Mouse (Mus musculus) layer of hippocampus, adult 2 months (tissue): ENCODE results near the gene Vmn1r212. TPM values are rescaled to one million over a fixed set of nuclear protein-coding genes. Genes with fewer than 3 reads are reported as not detected.
"Not testable (repeated sequence)": the region's sequence is repeated elsewhere in the genome, so short reads cannot be mapped to it uniquely, and the experiment has no call there.

Experiments used
- DNase-seq, 2 experiments: peaks; one replicate each; pipeline ENCODE4 v3.0.0; 2022; ENCODE audit warnings: low spot score in 2 of 2
- H3K27ac ChIP-seq: fragments of 200-600 bp; 2 replicates; pipeline ENCODE4 v1.8.1; 2022
- H3K4me3 ChIP-seq: fragments of 200-600 bp; 2 replicates; pipeline ENCODE4 v1.8.1; 2022; ENCODE audit warnings: mild to moderate bottlenecking
- CTCF ChIP-seq: fragments of 200-600 bp; conservative IDR thresholded peaks from 2 replicates; pipeline ENCODE4 v1.8.1; 2022; ENCODE audit warnings: antibody characterized with exemption, mild to moderate bottlenecking, moderate library complexity
- long read RNA-seq, 2 experiments: library from polyadenylated mRNA; stranded (forward); transcript quantifications; one replicate each; pipeline ENCODE4 v2.0.0; 2021; ENCODE audit warnings: borderline mapping rate in 2 of 2
- total RNA-seq, 2 experiments: library from RNA; stranded (reverse); gene quantifications; 2 replicates each; pipeline ENCODE4 v1.2.3; 2021

Vmn1r212 gene
- not detected for total RNA-seq
- long read RNA-seq, experiment 1 = 0 reads
- long read RNA-seq, experiment 2 = 0 reads

DNA sequence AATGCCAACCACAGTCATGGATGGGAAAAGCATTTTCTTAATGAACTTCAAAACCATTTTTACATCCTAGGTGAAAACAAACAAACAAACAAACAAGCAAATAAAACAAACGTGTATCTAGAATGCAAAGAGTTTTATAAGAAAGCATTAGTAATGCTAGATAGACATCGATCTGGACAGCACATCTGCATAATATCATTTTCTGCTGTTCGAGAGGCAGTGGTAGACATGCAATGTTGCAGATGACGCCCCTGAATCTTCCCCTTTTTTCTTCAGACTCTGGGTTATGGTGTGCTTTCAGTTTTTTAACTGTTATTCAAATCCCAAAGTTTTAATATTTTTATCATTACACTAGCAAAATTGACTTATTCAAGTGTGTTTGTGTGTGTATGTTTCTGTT, at the start of gene Vmn1r212:
Vmn1r212 (minus strand) TSS at position 101 of the 400 bp plus-strand sequence.
- no peak for DNase-seq
- H3K4me3 ChIP-seq = no peak within 1 kb of the TSS
- TF ChIP-seq CTCF = no peak
- no peak within 1 kb of the TSS for H3K27ac ChIP-seq

GRCm38 (mm10) chr13:22879257-22879656, 4.7 kb downstream of the Vmn1r212 start:
- TF ChIP-seq CTCF = peak; percentile 24
- no peak overlapping the region for H3K27ac ChIP-seq

GRCm38 (mm10) chr13:22857461-22857860, 26.5 kb downstream of the Vmn1r212 start, which contains the start of gene Vmn1r211:
Gene Vmn1r211, minus strand, starts transcription at chr13:22857561.
- H3K4me3 ChIP-seq = no peak within 1 kb of the TSS
- no peak for DNase-seq
- H3K27ac ChIP-seq = no peak within 1 kb of the TSS
- TF ChIP-seq CTCF = no peak

More at GRCm38 (mm10) chr13:22879257-22879656, 4.7 kb downstream of the Vmn1r212 start:
- DNase-seq = no peak
- H3K4me3 ChIP-seq = no peak overlapping the region

DNA sequence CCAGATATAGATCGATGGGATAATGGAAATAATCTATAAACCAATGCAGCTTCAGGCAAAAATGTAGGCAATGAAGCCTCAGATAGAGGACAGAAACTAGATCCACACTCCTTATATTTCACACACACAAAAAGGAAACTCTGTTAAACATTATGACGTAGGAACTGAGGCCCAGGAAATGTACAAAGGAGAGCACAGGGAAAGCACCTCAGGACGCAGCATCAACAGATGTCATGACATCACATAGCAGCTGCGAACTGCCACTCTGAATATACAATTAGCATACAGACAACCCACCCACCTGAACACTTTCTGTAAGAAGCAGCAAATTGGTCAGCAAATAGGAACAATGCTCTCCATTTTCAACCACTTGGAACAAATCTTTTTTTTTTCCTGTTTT, 29.2 kb downstream of the Vmn1r212 start:
- Histone ChIP-seq H3K4me3 (no peak overlapping the region), H3K27ac (no peak overlapping the region)
- no peak for TF ChIP-seq CTCF
- no peak for DNase-seq

DNA sequence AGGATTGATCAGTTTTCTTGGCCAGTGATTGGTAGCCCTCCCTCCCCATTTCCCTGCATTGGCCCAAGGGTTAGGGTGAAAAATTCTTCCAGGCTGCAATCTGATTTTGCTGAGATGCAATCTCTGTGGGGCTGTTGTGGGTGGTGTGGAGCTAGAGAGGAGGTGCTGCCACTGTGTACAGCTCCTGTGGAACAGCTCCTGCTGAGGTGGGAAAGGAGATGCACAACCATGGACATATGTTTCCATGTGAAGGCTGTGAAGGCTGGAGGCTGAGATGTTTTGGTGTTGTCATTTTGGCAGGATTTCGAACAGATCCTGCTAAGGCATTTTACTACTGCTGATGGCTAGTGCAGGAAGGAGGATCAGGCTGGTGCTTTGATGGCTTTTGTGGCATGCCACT, 37.2 kb downstream of the Vmn1r212 start:
- H3K4me3 ChIP-seq = no peak overlapping the region
- no peak overlapping the region for H3K27ac ChIP-seq
- DNase-seq = no peak
- no peak for TF ChIP-seq CTCF

GRCm38 (mm10) chr13:22844304-22844703, 39.7 kb downstream of the Vmn1r212 start:
- H3K27ac ChIP-seq, DNase-seq, H3K4me3 ChIP-seq: not testable (repeated sequence)

Other genes with a start within 250 kb of the Vmn1r212 start
- under 1 TPM in 1 of 2 experiments, not detected in 1; 0.07 TPM for gene Vmn1r207-ps, start 154.6 kb downstream of the Vmn1r212 start, total RNA-seq
- gene Vmn1r208, start 106.8 kb downstream of the Vmn1r212 start, total RNA-seq = not detected
- gene Vmn1r209, start 74.5 kb downstream of the Vmn1r212 start, total RNA-seq = not detected
- gene Vmn1r210, start 52.9 kb downstream of the Vmn1r212 start, total RNA-seq = not detected
- gene Vmn1r211, start 26.6 kb downstream of the Vmn1r212 start, total RNA-seq = not detected
- gene Vmn1r213, start 123.5 kb upstream of the Vmn1r212 start, total RNA-seq = not detected
- gene Vmn1r214, start 146.2 kb upstream of the Vmn1r212 start, total RNA-seq = not detected
- gene Vmn1r215, start 183.8 kb upstream of the Vmn1r212 start, total RNA-seq = not detected
- not detected for gene Vmn1r217, start 234.0 kb upstream of the Vmn1r212 start, total RNA-seq
- not detected for gene Vmn1r218, start 248.9 kb upstream of the Vmn1r212 start, total RNA-seq